Mouse (Mus musculus) bone marrow, adult 2 months (tissue): ENCODE measurements at regions not wholly inside any gene's neighbourhood (a gene's known extent, or its start where the extent isn't known, plus 50 kb on each side); places are given as distances from the start of the nearest gene placed in this dataset.

Experiments
- CTCF ChIP-seq: fragments of 200-500 bp; IDR thresholded peaks from 2 replicates; pipeline ENCODE4 v1.5.1; 2011; ENCODE audit warnings: low read length, control low read depth; ENCODE audit not compliant: control insufficient read depth, insufficient read depth
- POLR2A ChIP-seq: fragments of 200-500 bp; IDR thresholded peaks from 2 replicates; pipeline ENCODE4 v1.6.1; 2011; ENCODE audit warnings: low read depth, mild to moderate bottlenecking, control low read depth, low read length, borderline replicate concordance; ENCODE audit not compliant: control insufficient read depth

GRCm38 (mm10) chr11:18489517-18490256 is 529.1 kb downstream of the Meis1 start:
- TF ChIP-seq CTCF, result no peak
- TF ChIP-seq POLR2A, result no peak
